Mouse (Mus musculus) liver, embryonic 14.5 days (tissue): ENCODE measurements around the gene Abcf1. TPM values are rescaled to one million over a fixed set of nuclear protein-coding genes. Genes with fewer than 3 reads are reported as not detected.

ENCODE experiments used
- ATAC-seq: fragments of 200-750 bp; cut with Nextera tagmentation; 2 replicates; pipeline ENCODE4 v1.8.0; 2017; ENCODE audit warnings: moderate number of reproducible peaks, mild to moderate bottlenecking, moderate library complexity; ENCODE audit not compliant: insufficient read depth
- DNase-seq, 3 experiments: peaks; one replicate each; pipeline ENCODE4 v3.0.0-alpha.2; 2012 to 2013; ENCODE audit warnings: low read depth in 3 of 3, low spot score in 3 of 3
- H3K27ac ChIP-seq: fragments of 300-500 bp; sonication (generic); 2 replicates; pipeline ENCODE4 v1.5.1; 2014; ENCODE audit warnings: moderate library complexity, mild to moderate bottlenecking, control low read depth, inconsistent platforms
- H3K27me3 ChIP-seq: fragments of 300-500 bp; sonication (generic); 2 replicates; pipeline ENCODE4 v1.6.1; 2014; ENCODE audit warnings: mild to moderate bottlenecking, low read length, moderate library complexity; ENCODE audit not compliant: control insufficient read depth, insufficient read depth
- H3K36me3 ChIP-seq: fragments of 300-500 bp; sonication (generic); replicated peaks from 2 replicates; pipeline ENCODE4 v1.6.1; 2014; ENCODE audit warnings: low read depth; ENCODE audit not compliant: control insufficient read depth, insufficient read depth
- H3K4me1 ChIP-seq, 2 experiments: fragments of 200-500 bp in 1 of 2; fragments of 300-500 bp in 1 of 2; sonication (generic) in 1 of 2; replicated peaks; 2 replicates each; pipeline ENCODE4 v1.6.1; 2012 to 2014; ENCODE audit warnings: antibody characterized with exemption in 1 of 2, inconsistent platforms in 1 of 2, low read length in 1 of 2; ENCODE audit not compliant: control insufficient read depth in 2 of 2, insufficient read depth in 2 of 2
- H3K4me2 ChIP-seq: fragments of 300-500 bp; sonication (generic); 2 replicates; pipeline ENCODE4 v1.6.1; 2014; ENCODE audit warnings: low read depth, mild to moderate bottlenecking, control low read depth, moderate library complexity
- H3K4me3 ChIP-seq, 2 experiments: fragments of 200-500 bp in 1 of 2; fragments of 300-500 bp in 1 of 2; sonication (generic) in 1 of 2; 2 replicates each; pipeline ENCODE4 v1.5.1; 2012 to 2014; ENCODE audit warnings: low read depth in 2 of 2, low read length in 2 of 2, mild to moderate bottlenecking in 2 of 2, control low read depth in 1 of 2, inconsistent platforms in 1 of 2, moderate library complexity in 1 of 2; ENCODE audit not compliant: insufficient read depth in 1 of 2
- H3K9ac ChIP-seq: fragments of 300-500 bp; sonication (generic); replicated peaks from 2 replicates; pipeline ENCODE4 v1.6.1; 2014; ENCODE audit warnings: mild to moderate bottlenecking, control low read depth, moderate library complexity
- H3K9me3 ChIP-seq: fragments of 300-500 bp; sonication (generic); 2 replicates; pipeline ENCODE4 v1.6.1; 2016; ENCODE audit warnings: low read length, mixed read lengths; ENCODE audit not compliant: control insufficient read depth
- CTCF ChIP-seq: IDR thresholded peaks from 2 replicates; pipeline ENCODE4 v1.5.1; 2016; ENCODE audit warnings: antibody characterized with exemption, low read depth, control low read depth
- EP300 ChIP-seq: IDR thresholded peaks from 2 replicates; pipeline ENCODE4 v1.6.1; 2016; ENCODE audit warnings: antibody characterized with exemption, low read depth
- whole genome bisulfite sequencing: fragments of 180-500 bp; shearing (Covaris S2); extraction: QIAGEN DNeasy Blood & Tissue Kit; methylation state at CpG from one replicate; pipeline ENCODE4 v1.1.7; 2014; ENCODE audit not compliant: insufficient replicate concordance; 5-methylcytosine and 5-hydroxymethylcytosine counted together
- polyA plus RNA-seq, 2 experiments: library from polyadenylated mRNA; depleted of rRNA in 1 of 2; stranded (reverse) in 1 of 2; unstranded in 1 of 2; fragments of >200 nt; fragmentation: Nextera tagmentation in 1 of 2; extraction: Ambion mirVana in 1 of 2; gene quantifications; 2 replicates each; pipeline versions ENCODE4 v1.2.1 to v1.2.3; 2012 to 2014

Abcf1 gene
- polyA plus RNA-seq, 2 experiments, result 39.0 to 49.0 TPM

GRCm38 (mm10) chr17:35979401-35980362, 10.1 kb upstream of the Abcf1 start, which contains the start of the genes Gnl1 and Prr3:
Gnl1 (plus strand) TSS chr17:35979851.
Prr3 (minus strand) TSS chr17:35980236.
- under 1% methylated on average over 108 of the region's 109 CpGs for WGBS
- no peak for TF ChIP-seq EP300
- TF ChIP-seq CTCF, result peak; percentile 40

GRCm38 (mm10) chr17:35978811-35979400, 9.3 kb upstream of the Abcf1 start:
- H3K27me3 ChIP-seq, result no peaks in the 10 kb centered on the region
- no peaks in the 10 kb centered on the region; the same call in 1 of the 2 replicates for H3K36me3 ChIP-seq
- ATAC-seq (peak; percentile 1), DNase-seq (no peak)
- TF ChIP-seq EP300 (no peak), CTCF (0 out of 2 replicates have a peak, but pooled peaks have one; percentile 7)
- H3K4me1 ChIP-seq, result peaks cover 3 to 8% of the 10 kb centered on the region in 2 experiments; a peak in 3 of 4 replicates
- H3K9ac ChIP-seq, result peak overlapping the region; percentile 49
- WGBS, result under 1% methylated on average over 41 of the region's 41 CpGs
- no peaks in the 10 kb centered on the region for H3K9me3 ChIP-seq
- H3K27ac ChIP-seq, result no peak overlapping the region
- peak overlapping the region; percentile 97 for H3K4me2 ChIP-seq
- H3K4me3 ChIP-seq, result peak overlapping the region; percentile 71 to 84

More at GRCm38 (mm10) chr17:35979401-35980362, 10.1 kb upstream of the Abcf1 start, which contains the start of the genes Gnl1 and Prr3:
- ATAC-seq, result peak; percentile 91
- Histone ChIP-seq H3K9ac (peak within 1 kb of the TSS; percentile 49), H3K4me3 (peak within 1 kb of the TSS; percentile 71 to 84), H3K36me3 (no peaks in the 10 kb centered on the region; the same call in 1 of the 2 replicates), H3K9me3 (no peaks in the 10 kb centered on the region), H3K27ac (peak within 1 kb of the TSS; percentile 46), H3K4me2 (peak within 1 kb of the TSS; percentile 97), H3K27me3 (no peaks in the 10 kb centered on the region), H3K4me1 (peaks cover 3 to 8% of the 10 kb centered on the region in 2 experiments; a peak in 3 of 4 replicates)
- peak; percentile 70 to 73 (median 72) for DNase-seq

GRCm38 (mm10) chr17:35972131-35972530, 2.6 kb upstream of the Abcf1 start:
- Histone ChIP-seq H3K4me3 (no peak overlapping the region), H3K9me3 (no peaks in the 10 kb centered on the region), H3K4me2 (no peak overlapping the region), H3K4me1 (peaks cover 13 to 15% of the 10 kb centered on the region in 2 experiments), H3K27me3 (no peaks in the 10 kb centered on the region), H3K9ac (no peak overlapping the region), H3K27ac (no peak overlapping the region), H3K36me3 (peaks cover 6% of the 10 kb centered on the region; the same call in 1 of the 2 replicates)
- ATAC-seq (no peak), DNase-seq (no peak)
- WGBS, result 23% methylated on average over 1 of the region's 1 CpGs
- TF ChIP-seq EP300 (no peak), CTCF (no peak)

GRCm38 (mm10) chr17:35967621-35968020, 1.9 kb downstream of the Abcf1 start:
- 79% methylated on average over 2 of the region's 2 CpGs for WGBS
- Histone ChIP-seq H3K9ac (no peak overlapping the region), H3K4me1 (peaks cover 13 to 15% of the 10 kb centered on the region in 2 experiments), H3K4me3 (no peak overlapping the region), H3K9me3 (no peaks in the 10 kb centered on the region), H3K36me3 (peaks cover 25% of the 10 kb centered on the region), H3K27ac (no peak overlapping the region), H3K4me2 (no peak overlapping the region; the same call in 1 of the 2 replicates), H3K27me3 (no peaks in the 10 kb centered on the region)
- DNase-seq (no peak), ATAC-seq (no peak)
- TF ChIP-seq EP300, result no peak
- TF ChIP-seq CTCF, result no peak
